Mouse (Mus musculus): ENCODE data around the gene Dtnbp1.

DNA sequence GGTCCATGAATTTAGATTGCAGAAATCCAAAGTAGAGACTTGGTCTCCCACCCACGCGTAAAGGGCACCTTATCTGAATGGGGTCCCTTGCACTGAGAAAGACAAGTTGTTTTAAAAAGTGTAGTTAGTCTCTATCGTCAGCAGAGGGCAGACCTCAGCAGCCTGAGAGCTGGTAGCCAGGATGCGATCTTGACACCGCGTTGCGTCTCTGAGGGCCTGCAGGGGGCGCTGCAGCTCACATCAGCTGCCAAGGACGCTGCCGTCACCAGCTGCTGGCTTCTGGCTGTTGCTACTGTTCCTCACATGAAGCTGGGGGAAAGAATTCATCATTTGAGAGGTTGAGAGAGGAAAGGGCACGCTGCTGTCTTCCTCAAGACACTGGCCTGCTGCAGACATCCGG, 28.9 kb upstream of the Dtnbp1 start:
- TF ChIP-seq CTCF (IDR thresholded peaks at IDR 0.05; ENCODE audit: insufficient read depth, low read length) (peak; percentile 99), POLR2A (IDR thresholded peaks at IDR 0.05; ENCODE audit: borderline replicate concordance, extremely low read depth, low read depth, low read length) (no peak)

Measured in lung, adult 2 months (tissue).